Mouse (Mus musculus) heart, adult 2 months (tissue): Measurements from ENCODE around the gene Plekhf1.

Source experiments
- CTCF ChIP-seq: fragments of 200-600 bp; IDR thresholded peaks from 2 replicates; pipeline ENCODE4 v1.8.1; 2022; ENCODE audit warnings: antibody characterized with exemption, mild to moderate bottlenecking, moderate library complexity
- EP300 ChIP-seq: fragments of 200-500 bp; IDR thresholded peaks from 2 replicates; pipeline ENCODE4 v1.6.1; 2011; ENCODE audit warnings: low read depth, low read length, control low read depth; ENCODE audit not compliant: insufficient read depth
- POLR2A ChIP-seq: fragments of 200-500 bp; IDR thresholded peaks from 2 replicates; pipeline ENCODE4 v1.6.1; 2011; ENCODE audit warnings: mild to moderate bottlenecking, low read depth, low read length, control low read depth; ENCODE audit not compliant: insufficient read depth

GRCm38 (mm10) chr7:38271511-38271811 is 43.6 kb upstream of the Plekhf1 start:
- no peak for TF ChIP-seq POLR2A
- no peak for TF ChIP-seq CTCF
- TF ChIP-seq EP300: no peak
